Mouse (Mus musculus) B cell, adult 2 months (primary cell): ENCODE results near the gene Spint3.
"Not testable (repeated sequence)": the region's sequence is repeated elsewhere in the genome, so short reads cannot be mapped to it uniquely, and the experiment has no call there.

Experiments used
- DNase-seq, 2 experiments: peaks; one replicate each; pipeline ENCODE4 v3.0.0; 2022

Gene Spint3

DNA sequence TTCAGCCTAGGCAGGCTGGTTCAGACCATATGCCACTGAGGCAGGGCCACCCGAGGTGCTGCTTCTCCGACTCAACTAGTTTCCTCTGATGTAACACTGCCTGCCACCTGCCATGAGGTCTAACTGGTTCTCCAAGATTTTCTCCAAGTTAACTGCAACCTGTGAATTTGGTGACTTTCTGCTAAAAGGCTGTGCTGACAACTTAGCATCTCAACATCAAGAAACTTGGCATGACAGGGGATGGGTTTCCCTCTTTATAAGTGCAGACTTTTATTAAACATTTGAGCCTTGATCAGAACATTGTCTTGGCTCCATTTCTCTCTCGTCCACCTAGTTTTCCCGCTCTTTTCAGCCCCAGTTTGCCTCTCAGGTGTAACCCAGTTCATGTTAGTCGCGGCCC, at the start of gene Spint3:
Gene Spint3, minus strand, starts transcription at position 101 of the 400 bp plus-strand sequence.
- not testable (repeated sequence) for DNase-seq

DNA sequence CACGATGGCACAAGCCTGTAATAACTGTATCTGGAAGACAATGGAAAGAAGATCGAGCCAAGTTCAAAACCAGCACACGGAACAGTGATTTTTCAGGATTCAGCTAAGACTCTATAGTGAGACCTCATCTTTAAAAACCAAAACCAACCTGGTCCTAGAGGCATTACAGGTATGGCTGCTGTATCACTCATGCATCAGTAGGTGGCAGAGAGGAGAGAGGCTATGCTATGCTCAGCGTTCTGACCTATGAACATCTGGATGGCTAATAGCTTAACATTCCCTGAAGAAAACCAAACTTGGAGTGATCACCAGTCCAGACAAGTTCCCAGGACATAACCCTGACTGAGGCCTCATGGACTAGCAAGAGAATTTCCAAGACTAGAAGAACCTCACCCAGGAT, 48.5 kb upstream of the Spint3 start:
- DNase-seq = no peak

DNA sequence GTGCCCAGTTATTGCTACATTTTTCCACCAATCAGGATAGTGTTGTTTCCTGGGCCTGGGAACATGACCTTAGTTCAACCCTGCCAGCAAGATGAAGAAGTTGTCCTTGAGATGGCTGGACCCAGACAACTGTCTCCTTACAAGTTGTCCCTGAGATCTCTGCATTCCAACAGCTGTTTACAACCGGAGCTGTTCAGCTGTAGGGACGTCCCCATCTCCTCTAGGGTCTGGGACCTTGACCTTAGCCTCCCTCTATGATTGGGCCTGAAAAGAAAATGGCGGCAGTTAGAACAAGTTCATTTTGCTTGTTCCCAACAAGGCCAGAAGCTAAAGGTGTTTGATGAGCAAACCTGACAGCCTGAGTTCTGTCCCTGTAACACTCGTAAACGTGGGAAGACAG, 45.8 kb upstream of the Spint3 start:
- no peak for DNase-seq

DNA sequence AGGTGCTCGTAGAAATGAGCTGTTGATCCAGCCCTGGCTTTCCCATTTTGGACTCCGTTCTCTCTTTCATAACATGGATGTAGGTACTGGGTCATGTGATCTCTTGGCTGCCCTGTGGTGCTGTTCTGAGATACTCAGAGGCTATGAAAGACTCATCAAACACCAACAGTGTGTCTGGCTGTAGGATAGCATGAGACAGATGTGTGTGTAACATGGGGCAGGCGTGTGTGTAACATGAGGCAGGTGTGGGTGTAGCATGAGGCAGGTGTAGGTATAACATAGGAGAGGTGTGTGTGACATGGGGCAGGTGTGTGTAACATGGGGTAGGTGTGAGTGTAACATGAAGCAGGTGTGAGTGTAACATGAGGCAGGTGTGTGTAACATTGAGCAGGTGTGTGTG, 42.1 kb upstream of the Spint3 start:
- no peak for DNase-seq

DNA sequence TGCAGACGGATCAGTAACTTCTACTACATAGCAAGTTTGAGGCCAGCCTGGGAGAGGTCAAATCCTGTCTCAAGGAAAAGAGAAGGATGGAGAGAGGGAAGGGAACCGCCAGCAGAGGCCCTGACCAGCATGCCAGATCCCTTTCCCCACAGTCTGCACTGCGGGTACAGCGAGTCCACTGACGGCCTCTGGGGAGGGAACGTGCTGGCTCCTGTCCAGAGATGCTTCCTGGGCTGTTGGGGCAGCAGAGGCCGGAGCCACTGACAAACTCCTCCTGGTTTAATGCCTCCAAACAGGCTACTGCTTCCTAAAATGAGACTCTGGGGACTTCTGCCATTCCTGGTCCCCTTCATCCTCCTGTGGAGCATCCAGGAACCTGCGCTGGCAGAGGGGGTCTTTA, 40.2 kb upstream of the Spint3 start, which contains the start of the genes Wfdc6b and Wfdc8:
Gene Wfdc6b, plus strand, starts transcription at position 52 of the 400 bp plus-strand sequence.
Gene Wfdc8, minus strand, starts transcription at position 156 of the 400 bp plus-strand sequence.
- not testable (repeated sequence) for DNase-seq

DNA sequence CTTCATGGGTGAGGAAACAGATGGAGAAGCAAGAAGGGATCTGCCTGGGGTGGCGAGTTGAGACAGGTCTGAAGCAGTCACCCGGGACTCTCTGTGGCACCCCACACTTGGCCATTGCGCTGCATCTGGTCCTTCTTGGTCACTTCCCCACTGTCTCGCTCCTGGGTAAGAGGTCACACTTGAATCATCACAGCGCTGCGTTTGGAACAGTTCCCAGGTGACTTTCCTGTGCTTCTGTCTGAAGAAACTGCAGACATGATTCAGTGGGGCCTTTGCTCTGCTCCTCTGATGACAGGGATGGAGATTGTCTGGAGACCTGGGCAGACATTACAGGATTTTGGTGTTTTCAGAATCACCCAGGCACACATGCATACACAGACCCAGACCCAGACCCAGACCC, 35.5 kb upstream of the Spint3 start:
- no peak for DNase-seq

DNA sequence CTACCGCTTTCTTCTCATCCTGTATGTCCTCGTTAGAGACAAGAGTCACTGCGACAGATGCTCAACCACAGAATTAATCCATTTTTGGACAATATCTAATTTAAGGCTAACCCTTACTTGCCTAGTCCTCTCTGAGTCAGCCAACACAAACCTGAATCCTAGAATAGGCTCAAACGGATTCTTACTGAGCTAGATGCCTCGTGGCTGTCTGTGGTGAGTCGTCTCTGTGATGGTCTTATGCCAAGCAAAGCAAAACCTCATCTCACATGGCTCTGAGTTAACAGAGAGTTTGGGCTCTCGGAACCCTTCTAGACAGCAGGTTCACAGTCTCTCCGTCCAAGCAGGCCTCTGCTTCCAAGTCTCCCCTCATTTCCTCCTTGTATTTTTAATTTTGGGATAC, 31.2 kb upstream of the Spint3 start:
- no peak for DNase-seq

DNA sequence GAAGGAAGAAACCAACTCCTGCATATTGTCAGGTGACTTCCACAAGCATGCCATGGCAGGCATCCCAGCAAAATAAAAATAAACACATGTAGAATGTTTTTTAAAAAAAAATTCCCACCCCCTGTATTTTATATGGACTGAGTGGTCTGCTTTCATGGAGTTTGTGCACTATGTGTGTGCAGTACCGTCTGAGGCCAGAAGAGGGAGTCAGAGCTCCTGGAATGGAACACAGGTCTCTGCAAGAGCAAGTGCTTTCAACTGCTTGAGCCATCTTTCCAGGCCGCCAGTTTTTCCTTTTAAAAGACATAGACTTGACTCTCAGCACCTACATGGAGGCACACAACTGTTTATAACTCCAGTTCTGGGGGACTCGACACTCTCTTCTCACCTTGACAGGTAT, 30.2 kb upstream of the Spint3 start:
- DNase-seq = no peak

DNA sequence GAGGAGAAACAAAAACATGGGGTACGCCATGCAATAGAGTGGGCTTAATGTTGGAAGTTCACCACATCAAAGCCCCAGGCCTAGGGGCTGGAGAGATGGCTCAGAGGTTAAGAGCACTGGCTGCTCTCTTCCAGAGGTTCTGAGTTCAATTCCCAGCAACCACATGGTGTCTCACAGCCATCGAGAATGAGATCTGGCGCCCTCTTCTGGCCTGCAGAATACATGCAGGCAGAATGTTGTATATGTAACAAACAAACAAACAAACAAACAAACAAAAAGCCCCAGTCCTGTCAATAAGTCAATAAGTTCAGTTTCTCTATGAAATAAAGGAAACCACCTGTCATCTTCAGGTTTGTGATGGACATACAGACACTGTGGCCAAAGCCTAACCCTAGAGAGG, 26.9 kb upstream of the Spint3 start:
- no peak for DNase-seq

DNA sequence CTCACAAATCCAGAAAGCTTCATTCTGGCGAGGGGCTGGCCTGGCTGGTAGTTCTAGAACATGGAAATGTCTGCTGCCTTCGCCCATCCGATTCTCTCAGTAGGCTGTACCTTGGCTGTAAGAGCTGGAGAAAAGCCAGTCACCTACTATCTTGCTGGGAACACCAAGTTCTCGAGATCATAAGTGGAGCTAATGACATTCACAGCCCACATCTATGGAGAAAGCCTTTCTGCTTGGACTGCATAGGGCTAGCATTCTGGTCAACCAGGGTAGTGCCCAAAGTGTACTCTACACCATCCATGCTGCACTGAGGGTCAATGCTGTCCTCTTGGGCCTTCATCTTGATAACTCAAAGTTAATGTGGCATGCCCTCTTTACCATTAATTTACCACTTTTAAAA, 20.2 kb upstream of the Spint3 start, which contains the start of gene Eppin:
Gene Eppin, minus strand, starts transcription at position 101 of the 400 bp plus-strand sequence.
- no peak for DNase-seq

DNA sequence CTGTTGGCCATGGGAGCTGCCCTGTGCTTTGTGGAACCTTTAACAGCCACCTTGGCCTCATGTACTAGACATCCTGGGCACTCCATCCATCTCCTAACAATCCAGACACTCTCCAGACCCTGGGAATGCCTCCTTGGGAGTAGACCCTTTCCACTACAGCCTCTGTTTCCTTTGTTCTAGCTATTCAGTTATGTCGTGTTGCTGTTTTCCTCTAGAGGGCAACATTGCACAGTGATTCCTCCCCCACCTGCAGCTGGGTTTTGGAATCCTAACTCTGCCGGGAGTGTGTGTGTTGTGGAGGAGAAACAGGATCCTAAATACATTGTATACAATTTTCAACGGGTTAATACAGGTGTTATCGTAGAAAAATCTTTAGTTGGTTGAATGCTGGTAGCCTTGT, 18.8 kb upstream of the Spint3 start:
- DNase-seq = no peak

DNA sequence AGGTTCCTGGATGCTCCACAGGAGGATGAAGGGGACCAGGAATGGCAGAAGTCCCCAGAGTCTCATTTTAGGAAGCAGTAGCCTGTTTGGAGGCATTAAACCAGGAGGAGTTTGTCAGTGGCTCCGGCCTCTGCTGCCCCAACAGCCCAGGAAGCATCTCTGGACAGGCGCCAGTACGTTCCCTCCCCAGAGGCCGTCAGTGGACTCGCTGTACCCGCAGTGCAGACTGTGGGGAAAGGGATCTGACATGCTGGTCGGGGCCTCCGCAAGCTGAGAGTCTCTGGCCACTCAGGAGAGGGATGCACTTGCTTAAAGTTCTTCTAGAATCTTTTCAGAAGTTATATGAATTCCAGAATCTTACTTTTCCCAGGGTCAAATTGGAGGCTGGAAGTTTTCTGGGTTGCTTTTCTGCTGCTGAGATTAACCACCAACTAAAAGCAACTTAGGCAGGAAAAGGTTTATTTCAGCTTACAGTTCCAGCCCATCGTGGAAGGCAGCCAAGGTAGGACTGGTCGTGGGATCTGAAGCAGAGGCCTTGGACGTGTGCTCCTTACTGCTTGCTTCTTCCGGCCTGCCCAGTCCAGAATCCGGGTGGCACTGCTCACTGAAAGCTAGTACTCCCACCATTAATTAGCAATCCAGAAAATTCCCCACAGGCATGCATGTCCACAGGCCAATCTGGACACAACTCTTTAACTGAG, 11.9 kb upstream of the Spint3 start, which contains the start of gene Wfdc6a:
Gene Wfdc6a, minus strand, starts transcription at position 423 of the 701 bp plus-strand sequence.
- DNase-seq = not testable (repeated sequence)

DNA sequence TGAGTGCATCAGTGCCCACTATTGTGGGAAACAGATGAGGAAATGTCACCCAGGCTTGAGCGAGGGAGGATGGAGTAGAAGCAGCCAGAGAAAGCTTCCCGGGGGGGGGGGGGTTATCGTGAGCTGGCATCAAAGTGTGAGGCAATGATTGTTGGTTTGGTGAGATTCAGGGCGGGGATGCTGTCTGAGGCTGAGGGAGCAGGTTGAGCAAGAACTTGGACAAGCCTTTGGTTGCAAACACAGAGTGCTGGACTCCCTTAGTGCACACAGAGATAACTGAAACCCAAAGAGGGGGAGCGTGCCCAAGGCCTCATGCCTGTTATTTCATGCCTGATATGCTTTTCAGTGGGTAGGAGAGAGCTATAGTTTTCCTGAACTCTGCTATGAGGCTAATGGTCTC, 5.8 kb downstream of the Spint3 start:
- DNase-seq = no peak

DNA sequence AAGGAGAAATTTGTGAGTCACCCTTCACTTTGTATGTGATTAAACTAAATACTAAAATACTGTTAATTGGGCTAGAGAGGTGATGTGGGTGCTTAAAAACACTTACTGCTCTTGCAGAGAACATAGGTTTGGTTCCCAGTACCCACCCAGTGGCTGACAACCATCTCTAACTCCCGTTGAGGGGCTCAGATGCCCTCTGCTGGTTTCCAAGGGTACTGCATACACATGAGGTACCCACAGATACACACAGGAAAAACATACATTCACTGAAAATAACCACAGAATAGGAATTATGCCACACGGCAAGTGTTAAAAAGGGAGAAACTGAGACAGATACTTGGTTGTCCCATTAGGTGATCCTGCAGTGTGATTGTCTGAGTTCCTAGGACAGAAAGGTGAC, 6.3 kb downstream of the Spint3 start:
- DNase-seq = no peak

DNA sequence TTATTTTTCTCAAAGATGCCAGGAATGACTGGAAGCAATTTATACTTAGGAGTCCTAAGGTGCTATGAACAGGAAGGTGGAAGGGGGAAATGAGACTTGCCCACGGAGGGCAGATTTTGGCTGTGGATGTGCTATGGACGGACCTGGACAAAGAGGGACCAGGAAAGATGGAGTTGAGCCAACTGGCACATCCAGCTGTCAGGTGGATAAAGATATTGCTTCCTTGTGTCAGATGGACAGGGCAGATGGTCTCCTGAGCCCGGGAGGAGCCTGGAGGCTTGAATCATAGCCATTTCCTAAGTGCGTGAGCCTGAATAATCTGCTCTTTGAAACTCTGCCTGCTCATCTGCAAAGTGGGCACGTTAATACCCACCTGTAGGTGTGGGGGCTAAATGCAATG, 8.9 kb downstream of the Spint3 start:
- no peak for DNase-seq

DNA sequence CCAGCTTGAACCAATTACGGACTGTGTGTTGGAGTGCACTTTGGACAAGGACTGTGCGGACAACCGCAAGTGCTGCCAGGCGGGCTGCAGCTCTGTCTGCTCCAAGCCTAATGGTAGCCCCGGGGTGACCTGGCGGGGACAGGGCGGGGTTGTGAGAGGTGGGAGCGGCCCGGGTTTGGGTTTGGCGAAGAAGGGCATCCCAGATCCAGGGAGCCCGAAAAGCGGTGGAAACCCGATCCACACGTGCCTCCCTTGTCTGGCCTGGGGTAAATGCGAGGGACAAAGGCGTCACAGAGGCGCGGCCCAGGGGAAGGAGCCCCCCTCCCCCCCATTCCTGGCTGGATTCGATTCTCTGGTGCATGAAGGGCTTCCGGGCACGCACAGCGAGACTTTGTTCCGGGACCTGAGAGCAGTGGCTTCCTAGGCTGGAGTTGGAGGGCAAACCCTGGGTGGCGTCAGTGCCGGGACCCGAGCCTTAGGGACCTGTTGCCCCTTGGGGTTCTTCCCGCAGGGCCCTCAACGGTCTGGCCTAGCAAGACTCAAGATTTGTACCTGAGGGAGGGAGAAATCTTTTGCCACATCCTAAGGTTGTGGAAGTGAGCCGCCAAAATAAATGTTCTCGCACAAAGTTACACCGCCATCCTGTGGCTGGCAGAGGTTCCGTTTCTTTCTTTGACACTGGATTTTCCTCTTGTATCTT, 9.8 kb downstream of the Spint3 start:
- peak; percentile 7 to 15 for DNase-seq

DNA sequence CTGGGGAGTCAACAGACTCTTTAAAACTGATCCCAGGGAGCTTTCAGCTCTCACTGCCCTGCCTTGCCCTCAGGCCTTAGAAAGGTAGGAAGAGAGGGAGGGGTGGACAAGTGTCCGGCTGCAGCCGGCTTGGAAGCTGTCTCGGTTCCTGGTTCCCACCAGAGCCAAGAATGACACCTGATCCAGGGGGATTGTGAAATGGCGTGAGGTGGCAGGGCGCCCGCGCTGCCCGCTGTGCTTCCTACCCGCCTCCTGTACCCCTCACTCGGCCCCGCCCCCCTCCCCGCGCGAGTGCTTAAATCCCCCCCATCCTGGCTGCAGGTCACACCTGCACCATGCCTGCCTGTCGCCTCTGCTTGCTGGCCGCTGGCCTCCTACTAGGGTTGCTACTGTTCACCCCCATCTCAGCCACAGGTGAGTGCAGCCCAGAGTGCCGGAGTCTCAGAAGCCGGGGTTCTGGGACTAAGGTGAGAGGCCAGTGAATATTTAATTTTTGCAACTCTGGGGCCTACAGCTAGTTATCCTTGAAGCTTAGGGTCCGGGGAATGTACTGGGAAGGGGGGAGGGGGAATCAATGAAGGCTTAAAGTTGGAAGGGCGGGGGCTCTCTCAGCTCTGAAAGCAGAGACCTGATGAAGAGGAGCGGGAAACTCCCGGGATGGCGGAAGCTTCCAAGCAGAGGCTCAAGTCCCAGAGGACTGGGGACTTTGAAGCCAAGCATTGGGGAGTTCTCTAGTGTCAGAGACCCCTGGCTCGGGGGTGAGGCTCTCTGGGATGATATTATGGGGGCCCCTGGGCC, 10.7 kb downstream of the Spint3 start, which contains the start of gene Wfdc2:
Gene Wfdc2, plus strand, starts transcription at position 23 of the 798 bp plus-strand sequence.
- no peak for DNase-seq

DNA sequence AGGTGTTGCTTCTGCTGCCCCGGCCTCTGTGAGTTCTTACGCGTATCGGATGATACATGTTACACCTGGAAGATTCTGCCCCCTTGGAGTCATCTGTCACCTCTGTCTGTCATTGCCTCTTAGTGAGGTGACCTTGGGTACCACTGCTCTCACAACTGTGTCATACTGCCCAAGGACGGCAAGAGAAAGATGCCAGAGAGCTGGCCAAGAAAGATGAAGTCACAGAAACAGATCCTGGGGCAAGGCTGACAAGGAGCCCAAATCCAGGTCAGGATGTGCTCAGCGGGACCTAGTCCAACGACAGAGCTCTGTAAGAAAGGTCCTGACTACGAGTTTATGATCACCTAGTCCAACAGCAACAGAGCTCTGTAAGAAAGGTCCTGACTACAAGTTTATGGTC, 13.2 kb downstream of the Spint3 start:
- no peak for DNase-seq

DNA sequence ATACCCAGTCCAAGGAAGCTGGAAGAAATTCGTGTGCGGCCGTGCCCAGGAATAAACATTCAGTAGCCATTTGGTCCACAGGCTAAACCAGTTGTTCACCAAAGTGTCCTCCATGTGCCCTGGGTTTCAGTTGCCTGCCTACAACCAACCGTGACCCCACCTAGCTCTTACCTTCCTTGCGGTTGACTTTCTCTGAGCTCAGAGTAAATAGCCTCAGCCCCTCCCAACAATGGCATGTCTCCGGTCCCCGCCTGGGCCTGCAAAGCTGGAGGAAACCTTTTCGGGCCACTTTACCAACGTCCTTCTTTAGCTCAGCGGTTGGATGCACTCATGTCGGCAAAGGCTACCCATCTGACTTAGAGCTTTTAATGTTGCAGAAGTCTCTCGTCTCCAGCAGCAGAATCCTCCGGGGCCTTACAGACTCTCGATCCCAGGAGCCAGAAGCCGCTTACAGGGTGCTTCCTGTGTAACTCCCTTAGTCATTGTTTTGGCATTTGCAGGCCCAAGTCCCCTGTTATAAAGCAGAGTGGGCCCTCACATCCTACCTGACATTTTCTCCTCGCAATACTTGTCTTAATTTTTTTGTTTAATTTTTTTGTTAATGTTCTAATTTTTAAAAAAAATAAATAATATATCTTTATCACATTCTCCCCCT, 14.1 kb downstream of the Spint3 start:
- DNase-seq = no peak

DNA sequence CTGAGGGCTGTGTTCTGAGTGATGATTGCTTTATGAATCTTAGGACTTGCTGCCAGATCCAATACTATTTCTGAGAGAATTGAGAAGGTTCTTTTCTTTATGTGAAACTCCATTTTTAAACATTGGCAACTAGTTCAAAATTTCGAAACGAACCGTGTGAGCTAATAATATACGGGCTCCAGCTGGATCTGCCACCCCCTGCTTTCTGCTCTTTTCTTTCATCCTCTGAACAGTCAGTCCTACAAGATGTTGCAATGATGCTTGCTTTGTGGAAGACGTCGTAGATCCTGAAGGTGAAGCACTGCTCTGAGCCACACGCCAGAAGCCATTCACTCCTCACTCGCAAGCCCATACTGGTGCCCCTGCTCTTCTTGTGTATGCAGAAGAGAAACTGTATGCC, 14.8 kb downstream of the Spint3 start:
- no peak for DNase-seq

DNA sequence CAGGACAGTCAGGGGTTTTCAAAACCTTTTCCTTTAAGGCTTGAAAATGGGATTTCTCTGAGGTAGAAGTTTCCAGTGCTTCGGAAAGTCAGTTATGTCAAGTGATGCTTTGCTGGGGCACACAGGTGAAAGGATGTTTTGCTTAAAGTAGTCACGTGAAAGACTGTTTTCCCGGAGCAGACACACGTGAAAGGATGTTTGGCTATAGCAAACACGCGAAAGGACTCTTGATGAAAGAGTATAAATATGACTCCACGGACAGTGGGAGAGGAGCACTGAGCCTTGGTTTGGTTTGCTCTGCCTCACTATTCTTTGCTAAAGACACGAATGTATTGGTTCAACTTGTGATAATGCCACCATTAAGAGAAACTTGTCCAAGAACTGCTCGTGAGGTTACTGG, 21.8 kb downstream of the Spint3 start:
- no peak for DNase-seq

DNA sequence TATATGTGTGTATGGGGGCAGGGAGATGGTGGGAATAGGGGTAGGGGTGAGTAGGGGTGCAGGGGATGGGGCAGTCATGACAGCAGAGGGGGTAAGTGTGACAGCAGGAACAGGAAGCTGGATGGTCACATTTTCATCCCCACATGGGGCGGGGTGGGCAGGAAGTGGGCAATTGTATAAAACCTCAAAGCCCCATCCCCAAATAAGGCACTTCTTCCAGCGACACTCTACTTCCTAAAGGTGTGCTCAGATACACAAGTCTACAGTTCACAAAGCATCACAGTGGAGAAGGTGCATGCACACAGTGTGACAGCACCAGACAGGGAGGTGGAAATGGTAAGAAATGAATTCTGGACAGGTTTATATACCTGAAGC, 22.4 kb downstream of the Spint3 start:
- no peak for DNase-seq
